Mouse (Mus musculus) CH12F3 (cell line): ENCODE results near the gene Fam149b.

Experiments
- in situ Hi-C: fragments of 300-500 bp; cut with MboI; formaldehyde crosslinking; loops from 2 replicates; pipeline ENCODE4 v1.14.3; 2020; ENCODE audit warnings: low sequenced_read_pairs

The Fam149b gene

DNA sequence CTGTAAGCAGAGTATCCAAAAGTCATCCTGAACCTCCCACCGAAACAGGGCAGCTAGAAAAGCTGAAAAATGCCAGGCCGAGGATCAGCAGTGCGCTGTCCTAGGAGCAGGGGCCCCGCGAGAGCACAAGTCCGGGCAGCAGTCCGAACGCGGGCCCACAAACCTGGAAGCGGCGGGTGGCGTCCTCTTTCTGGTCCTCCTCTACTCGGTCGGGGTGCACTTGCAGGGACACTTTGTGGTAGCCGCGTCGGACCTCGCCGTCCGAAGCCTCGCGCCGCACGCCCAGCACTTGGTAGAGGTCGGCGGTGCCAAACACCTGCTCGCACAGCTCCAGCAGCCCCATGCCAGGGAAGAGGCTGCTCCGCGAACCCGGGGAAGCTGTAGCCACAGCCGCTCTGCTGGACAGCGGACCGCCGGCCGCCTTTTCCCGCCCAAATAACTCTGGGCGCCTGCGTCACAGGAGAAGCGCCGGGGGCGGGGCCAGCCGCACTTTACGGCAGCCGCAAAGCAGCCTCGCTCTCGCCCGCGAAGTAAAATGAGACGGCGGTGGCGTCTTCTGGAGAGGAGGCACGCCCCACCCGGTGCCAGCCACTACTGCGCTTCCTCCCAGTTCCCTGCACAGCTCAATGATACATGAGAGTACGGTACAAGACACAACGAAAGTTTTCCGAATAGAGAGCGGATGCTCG, 40.6 kb downstream of the Fam149b start, which contains the start of gene Dnajc9:
Dnajc9 (minus strand) TSS at position 470 of the 689 bp plus-strand sequence.
- in situ Hi-C loops, result no loop called here

- in situ Hi-C loops, result no loop called here
These were observed 41.6 kb downstream of the Fam149b start for GRCm38 (mm10) chr14:20389446-20390079.

- in situ Hi-C loops, result no loop called here
These were observed 44.4 kb downstream of the Fam149b start for GRCm38 (mm10) chr14:20392326-20392725.

DNA sequence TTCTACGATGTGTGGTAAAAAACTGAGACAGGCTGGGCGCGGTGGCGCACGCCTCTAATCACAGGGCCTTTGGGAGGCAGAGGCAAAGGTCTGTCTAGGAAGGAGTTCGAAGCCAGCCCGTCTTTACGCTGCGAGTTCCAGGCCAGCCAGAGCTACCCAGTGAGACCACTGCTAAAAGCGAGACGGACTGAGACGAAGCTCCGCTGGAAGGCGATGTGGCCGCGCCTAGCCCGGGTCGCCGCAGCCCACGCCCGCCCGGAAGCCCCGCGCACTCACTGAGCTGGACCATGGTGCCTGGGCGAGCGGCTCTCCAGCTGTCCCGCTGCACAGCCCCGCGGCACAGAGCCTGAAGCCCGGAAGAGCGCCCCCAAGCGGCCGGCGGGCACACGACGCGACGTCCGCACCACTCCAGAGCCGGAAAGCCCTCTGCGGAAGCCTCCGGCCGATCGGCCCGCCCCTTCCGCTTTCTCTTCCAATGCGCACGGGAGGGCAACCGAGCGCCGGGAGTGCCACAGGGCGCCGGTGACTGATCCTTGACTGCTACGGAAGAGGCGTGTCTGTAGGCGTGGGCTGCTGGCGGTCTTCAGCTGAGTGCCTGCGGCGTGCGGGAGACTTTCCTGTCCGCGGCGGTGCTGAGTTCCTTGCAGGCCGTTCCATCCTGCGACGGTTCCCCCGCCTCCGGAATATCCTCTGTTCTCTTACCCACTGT, 45.4 kb downstream of the Fam149b start, which contains the start of gene Mrps16:
Mrps16 (minus strand) TSS at position 430 of the 709 bp plus-strand sequence.
- in situ Hi-C loops, result no loop called here

DNA sequence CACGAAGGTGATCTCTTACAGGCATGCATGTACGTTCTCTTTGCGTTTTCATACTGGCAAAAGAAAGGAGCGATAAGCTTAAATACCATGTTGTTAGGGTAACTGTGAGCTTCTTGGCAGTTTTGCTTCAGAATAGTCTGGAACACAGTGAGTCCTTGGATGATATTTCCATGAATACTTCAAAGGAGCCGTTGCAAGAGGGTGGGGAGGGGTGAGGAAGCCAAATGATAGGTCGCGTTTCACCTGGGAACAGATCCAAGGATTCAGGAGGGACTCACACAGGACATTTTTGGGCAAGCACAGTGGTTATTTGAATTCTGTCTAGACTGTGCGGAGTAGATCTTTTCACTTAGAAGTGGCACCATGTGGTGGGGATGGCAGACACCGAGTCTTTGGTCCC, 49.3 kb downstream of the Fam149b start:
- in situ Hi-C loops, result no loop called here

- in situ Hi-C loops, result no loop called here
These were observed 50.9 kb downstream of the Fam149b start for GRCm38 (mm10) chr14:20398864-20399263.

GRCm38 (mm10) chr14:20400071-20400470, 52.1 kb downstream of the Fam149b start:
- in situ Hi-C loops, result no loop called here

GRCm38 (mm10) chr14:20422257-20422656, 74.3 kb downstream of the Fam149b start:
- in situ Hi-C loops, result no loop called here

- in situ Hi-C loops, result no loop called here
These were observed 75.1 kb downstream of the Fam149b start for GRCm38 (mm10) chr14:20423046-20423445.

DNA sequence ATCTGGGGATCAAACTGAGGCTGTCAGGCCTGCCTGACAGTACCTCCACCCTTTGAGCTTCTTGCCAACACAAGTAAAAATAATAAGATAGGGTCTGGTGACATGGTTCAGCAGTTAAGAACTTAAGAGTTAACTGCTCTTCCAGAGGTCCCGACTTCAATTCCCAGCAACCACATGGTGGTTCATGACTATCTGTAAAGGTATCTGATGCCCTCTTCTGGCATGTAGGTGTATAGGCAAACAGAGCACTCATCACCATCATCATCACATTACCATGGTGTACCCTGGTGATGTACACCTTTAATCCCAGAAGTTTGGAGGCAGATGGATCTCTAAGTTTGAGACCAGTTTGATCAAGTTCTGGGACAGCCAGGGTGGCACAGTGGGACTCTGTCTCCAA, 80.6 kb downstream of the Fam149b start:
- in situ Hi-C loops, result no loop called here

DNA sequence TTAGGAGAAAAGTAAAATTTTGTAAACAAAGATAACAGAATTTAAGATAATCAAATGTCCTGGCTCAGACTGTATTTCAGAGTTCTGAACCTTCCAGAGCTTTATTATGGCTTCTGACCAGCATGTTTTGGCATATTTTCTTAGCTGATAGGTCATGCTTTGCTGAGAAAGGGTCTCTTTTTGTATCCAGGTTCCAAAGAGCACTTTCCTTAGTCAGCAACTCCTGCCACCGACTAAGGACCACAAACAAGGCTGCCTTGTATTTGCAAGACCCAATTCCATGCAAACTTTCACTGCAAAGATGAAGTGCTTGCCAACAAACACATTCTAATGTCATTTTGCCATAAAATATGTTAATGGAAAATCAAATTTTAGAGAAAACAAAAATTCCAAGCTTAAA, 81.9 kb downstream of the Fam149b start:
- in situ Hi-C loops, result no loop called here

DNA sequence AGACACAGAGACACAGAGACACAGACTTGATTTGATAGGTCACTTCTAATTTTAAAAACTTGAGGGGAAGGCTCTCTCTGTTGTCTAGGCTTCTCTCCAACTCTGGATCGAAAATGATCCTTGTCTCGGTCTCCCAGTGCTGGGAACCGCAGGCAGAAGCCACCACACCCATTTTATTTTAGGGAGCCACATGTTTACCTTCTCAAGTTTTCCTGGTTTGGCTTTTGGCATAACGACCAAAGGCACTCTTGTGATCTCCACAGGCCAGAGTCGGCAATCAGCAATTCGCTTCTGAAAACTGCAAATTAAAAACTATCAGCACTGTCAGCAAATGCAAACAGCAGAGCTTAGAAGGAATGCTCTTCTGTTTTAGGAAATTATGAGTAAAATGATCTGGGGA, 83.8 kb downstream of the Fam149b start:
- in situ Hi-C loops, result no loop called here

- in situ Hi-C loops, result no loop called here
These were observed 84.5 kb downstream of the Fam149b start for GRCm38 (mm10) chr14:20432420-20432819.
